Comparison of ENCODE assay signal across 8 mouse cellular contexts in the genomic region with DNA sequence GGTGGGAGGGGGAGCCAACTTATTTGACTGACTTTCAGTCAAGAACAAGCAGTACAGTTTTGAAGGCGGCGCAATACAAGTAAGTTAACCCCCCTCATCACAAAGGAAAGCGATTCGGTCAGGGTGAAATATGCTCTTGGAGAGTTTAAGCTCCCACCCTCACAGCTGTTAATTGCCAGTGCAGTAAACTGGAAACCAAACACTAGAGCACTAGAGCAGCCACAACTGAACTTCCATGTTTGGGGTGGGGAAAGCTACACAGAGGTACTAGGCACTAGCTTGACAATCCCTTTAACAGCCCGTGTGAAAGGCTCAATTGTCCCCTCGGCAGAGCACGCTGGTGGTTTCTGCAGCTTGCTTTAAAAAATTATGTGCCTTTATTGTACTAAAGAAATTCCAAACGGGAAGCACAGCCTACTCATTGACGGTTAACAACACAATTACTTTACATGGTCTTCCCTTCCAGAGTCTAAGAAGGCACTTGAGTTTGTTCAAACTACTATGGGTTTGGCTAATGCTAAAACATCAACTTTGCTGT.
DNase-seq lines count a peak whose midpoint lies in the region; ATAC-seq and TF ChIP-seq lines count a peak whose summit lies in the region.

No protein-coding gene starts in this region.

- H3K27me3 ChIP-seq in heart, adult 2 months (ENCODE audit: control insufficient read depth, insufficient read depth, low read length), result no peaks in the 10 kb centered on the region
- H3K27me3 ChIP-seq in hindbrain, embryonic 11.5 days (ENCODE audit: control insufficient read depth, insufficient read depth, low read length), result no peaks in the 10 kb centered on the region
- no peaks in the 10 kb centered on the region for H3K27me3 ChIP-seq in midbrain, embryonic 12.5 days

- WGBS in heart, adult 2 months, result 32% methylated on average over 9 of the region's 9 CpGs
- WGBS in hindbrain, embryonic 11.5 days, result 44% methylated on average over 9 of the region's 9 CpGs
- 38% methylated on average over 9 of the region's 9 CpGs for WGBS in midbrain, embryonic 12.5 days

- H3K4me2 ChIP-seq in hindbrain, embryonic 11.5 days (replicated peaks; ENCODE audit: low read depth, low read length), result no peak overlapping the region
- H3K4me2 ChIP-seq in midbrain, embryonic 12.5 days (replicated peaks), result peak overlapping the region; percentile 63

- peak overlapping the region; percentile 90 for H3K27ac ChIP-seq in heart, adult 2 months
- H3K27ac ChIP-seq in hindbrain, embryonic 11.5 days (ENCODE audit: low read depth, low read length), result no peak overlapping the region
- H3K27ac ChIP-seq in midbrain, embryonic 12.5 days (replicated peaks), result no peak overlapping the region

- no peak for ATAC-seq in hindbrain, embryonic 11.5 days (ENCODE audit: low FRiP score)
- ATAC-seq in midbrain, embryonic 12.5 days (ENCODE audit: low FRiP score, low read depth), result no peak

- no peak for TF ChIP-seq EP300 in heart, adult 2 months (IDR thresholded peaks at IDR 0.05; ENCODE audit: insufficient read depth, low read depth, low read length)

- TF ChIP-seq CTCF in heart, adult 2 months (IDR thresholded peaks at IDR 0.05), result no peak
- no peak for TF ChIP-seq CTCF in brain, embryonic 14.5 days (IDR thresholded peaks at IDR 0.05; ENCODE audit: borderline replicate concordance, extremely low read depth, insufficient read depth, insufficient read length)

- H3K36me3 ChIP-seq in heart, adult 2 months (ENCODE audit: control insufficient read depth, insufficient read depth, low read length), result no peaks in the 10 kb centered on the region; the same call in 1 of the 2 replicates
- no peaks in the 10 kb centered on the region for H3K36me3 ChIP-seq in hindbrain, embryonic 11.5 days (ENCODE audit: control insufficient read depth, insufficient read depth, low read length)
- H3K36me3 ChIP-seq in midbrain, embryonic 12.5 days, result no peaks in the 10 kb centered on the region

- intact Hi-C loops in heart, adult 2 months (cut with DNase I), result loop anchor here (5.0 kb wide), 1 partner anchor 100 kb away; a partner anchor contains a TSS
- intact Hi-C loops in gastrocnemius, postnatal 14 days (cut with DNase I; ENCODE audit: low total_unique reads), result no loop called here

- H3K9ac ChIP-seq in heart, adult 2 months (ENCODE audit: low read depth, low read length), result peak overlapping the region; percentile 78
- no peak overlapping the region for H3K9ac ChIP-seq in hindbrain, embryonic 11.5 days (ENCODE audit: low read depth, low read length)
- H3K9ac ChIP-seq in midbrain, embryonic 12.5 days (replicated peaks), result no peak overlapping the region

- peaks cover 9% of the 10 kb centered on the region for H3K4me1 ChIP-seq in heart, adult 2 months (ENCODE audit: control insufficient read depth, insufficient read depth, low read length)
- H3K4me1 ChIP-seq in hindbrain, embryonic 11.5 days (replicated peaks; ENCODE audit: control insufficient read depth, insufficient read depth, low read length), result peaks cover 5% of the 10 kb centered on the region; the same call in 1 of the 2 replicates
- peaks cover 21% of the 10 kb centered on the region for H3K4me1 ChIP-seq in midbrain, embryonic 12.5 days

- H3K9me3 ChIP-seq in hindbrain, embryonic 11.5 days (ENCODE audit: control insufficient read depth, low read length), result no peaks in the 10 kb centered on the region
- H3K9me3 ChIP-seq in midbrain, embryonic 12.5 days, result no peaks in the 10 kb centered on the region

- peak overlapping the region; percentile 62 for H3K4me3 ChIP-seq in heart, adult 2 months
- H3K4me3 ChIP-seq in hindbrain, embryonic 11.5 days (ENCODE audit: low read depth, low read length), result no peak overlapping the region
- peak overlapping the region; percentile 37; the same call in 1 of the 2 replicates for H3K4me3 ChIP-seq in midbrain, embryonic 12.5 days

- peaks cover 1% of the 10 kb centered on the region; the same call in 1 of the 2 replicates for H3K79me2 ChIP-seq in heart, adult 2 months (replicated peaks; ENCODE audit: control insufficient read depth, insufficient read depth, low read length)

- DNase-seq in heart, adult 2 months, result no peak
- DNase-seq in heart, adult 8-10 months (ENCODE audit: low spot score), result no peak
- peak; percentile 53 for DNase-seq in brain, embryonic 14.5 days (ENCODE audit: low read depth)
- DNase-seq in hindbrain, embryonic 11.5 days (ENCODE audit: low spot score), result peak; percentile 31
- no peak for DNase-seq in adrenal gland, postnatal 14 days
- no peak for DNase-seq in ovary, postnatal 36 days (ENCODE audit: low spot score)
- no peak for DNase-seq in gastrocnemius, postnatal 14 days

- no peak for TF ChIP-seq POLR2A in heart, adult 2 months (IDR thresholded peaks at IDR 0.05; ENCODE audit: insufficient read depth, low read depth, low read length)
- no peak for TF ChIP-seq POLR2A in brain, embryonic 14.5 days (IDR thresholded peaks at IDR 0.05; ENCODE audit: borderline replicate concordance, extremely low read depth, insufficient read depth, insufficient read length, poor library complexity, severe bottlenecking)

Comparison
In these comparisons a context has a peak if more than half of its experiments do, and no peak if none do; other contexts are left out.
1. DNase-seq: peak in brain, embryonic 14.5 days (single experiment) and hindbrain, embryonic 11.5 days (single experiment); none in heart, adult 2 months (0 of 2), heart, adult 8-10 months (single experiment), adrenal gland, postnatal 14 days (single experiment), ovary, postnatal 36 days (single experiment) and gastrocnemius, postnatal 14 days (single experiment).